Mouse (Mus musculus) kidney, embryonic 16.5 days (tissue): ENCODE measurements around the gene Nudt16l1. TPM values are rescaled to one million over a fixed set of nuclear protein-coding genes. Genes with fewer than 3 reads are reported as not detected.

ENCODE experiments used
- ATAC-seq: fragments of 200-750 bp; cut with Nextera tagmentation; 2 replicates; pipeline ENCODE4 v1.8.0; 2017; ENCODE audit warnings: moderate TSS enrichment; ENCODE audit not compliant: low FRiP score, low TSS enrichment
- H3K27ac ChIP-seq: fragments of 300-500 bp; sonication (generic); 2 replicates; pipeline ENCODE4 v1.5.1; 2014; ENCODE audit warnings: low read length
- H3K27me3 ChIP-seq: fragments of 300-500 bp; sonication (generic); 2 replicates; pipeline ENCODE4 v1.6.1; 2014; ENCODE audit warnings: low read length, control low read depth, mixed read lengths; ENCODE audit not compliant: insufficient read depth
- H3K36me3 ChIP-seq: fragments of 300-500 bp; sonication (generic); 2 replicates; pipeline ENCODE4 v1.6.1; 2014; ENCODE audit warnings: low read length, control low read depth, mixed read lengths; ENCODE audit not compliant: insufficient read depth
- H3K4me1 ChIP-seq: fragments of 300-500 bp; sonication (generic); 2 replicates; pipeline ENCODE4 v1.6.1; 2014; ENCODE audit warnings: low read length, control low read depth, mixed read lengths; ENCODE audit not compliant: insufficient read depth
- H3K4me2 ChIP-seq: fragments of 300-500 bp; sonication (generic); replicated peaks from 2 replicates; pipeline ENCODE4 v1.6.1; 2014; ENCODE audit warnings: low read depth, low read length
- H3K4me3 ChIP-seq: fragments of 300-500 bp; sonication (generic); 2 replicates; pipeline ENCODE4 v1.5.1; 2014; ENCODE audit warnings: mild to moderate bottlenecking, low read length
- H3K9ac ChIP-seq: fragments of 300-500 bp; sonication (generic); replicated peaks from 2 replicates; pipeline ENCODE4 v1.6.1; 2014; ENCODE audit warnings: low read length
- H3K9me3 ChIP-seq: fragments of 300-500 bp; sonication (generic); 2 replicates; pipeline ENCODE4 v1.6.1; 2016; ENCODE audit warnings: low read length, control low read depth
- WGBS: fragments of 180-500 bp; shearing (Covaris S2); extraction: QIAGEN DNeasy Blood & Tissue Kit; methylation state at CpG from one replicate; pipeline ENCODE4 v1.1.7; 2014; 5-methylcytosine and 5-hydroxymethylcytosine counted together
- polyA plus RNA-seq: library from polyadenylated mRNA; unstranded; fragments of >200 nt; fragmentation: Nextera tagmentation; extraction: Ambion mirVana; gene quantifications from 2 replicates; pipeline ENCODE4 v1.2.1, GENCODE M21; 2015

The Nudt16l1 gene
- polyA plus RNA-seq, 1 experiment from 2014 or later: 187 TPM

DNA sequence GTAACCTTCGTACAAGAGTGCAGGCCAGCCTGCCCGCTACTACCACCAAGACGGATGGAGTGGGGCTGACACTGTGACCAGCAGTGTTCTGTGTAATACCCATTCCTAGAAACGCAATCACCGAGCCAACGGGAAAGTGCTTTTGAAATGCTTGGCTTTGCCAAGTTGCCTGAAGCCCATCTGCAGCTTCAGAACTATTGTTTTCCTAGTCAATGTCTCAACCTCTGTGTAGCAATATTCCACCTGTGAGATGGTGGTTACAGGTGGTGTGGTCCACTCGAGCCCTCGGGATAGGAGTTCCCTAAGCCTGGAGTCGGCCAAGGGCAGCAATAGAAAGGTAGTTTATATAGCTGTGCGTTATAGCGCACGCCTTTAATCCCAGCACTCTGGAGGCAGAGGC is 46.2 kb downstream of the Nudt16l1 start:
- Histone ChIP-seq H3K4me2 (no peak overlapping the region), H3K4me3 (no peak overlapping the region), H3K9ac (no peak overlapping the region), H3K27me3 (no peaks in the 10 kb centered on the region), H3K36me3 (no peaks in the 10 kb centered on the region), H3K9me3 (no peaks in the 10 kb centered on the region), H3K4me1 (no peaks in the 10 kb centered on the region), H3K27ac (no peak overlapping the region)
- no peak for ATAC-seq
- 90% methylated on average over 12 of the region's 12 CpGs for WGBS

Other genes starting within 250 kb of the Nudt16l1 start
- gene Nmral1, start 219.4 kb upstream of the Nudt16l1 start, polyA plus RNA-seq: 96.7 and 100 TPM in 2 replicates
- gene Hmox2, start 212.4 kb upstream of the Nudt16l1 start, polyA plus RNA-seq: 117 and 120 TPM in 2 replicates
- 113 and 123 TPM in 2 replicates for gene Cdip1, start 148.5 kb upstream of the Nudt16l1 start, polyA plus RNA-seq
- 0.30 and 0.85 TPM in 2 replicates for gene 4930562C15Rik, start 103.3 kb upstream of the Nudt16l1 start, polyA plus RNA-seq
- gene Ubald1, start 58.4 kb upstream of the Nudt16l1 start, polyA plus RNA-seq: 36.2 and 40.4 TPM in 2 replicates
- gene Mgrn1, start 52.5 kb upstream of the Nudt16l1 start, polyA plus RNA-seq: 113 and 117 TPM in 2 replicates
- 76.8 and 81.3 TPM in 2 replicates for gene Anks3, start 25.4 kb downstream of the Nudt16l1 start, polyA plus RNA-seq
- gene Sept12, start 59.1 kb downstream of the Nudt16l1 start, polyA plus RNA-seq: 0.06 TPM in 1 of 2 replicates, not detected in the other
- 12.5 and 15.0 TPM in 2 replicates for gene Smim22, start 68.5 kb downstream of the Nudt16l1 start, polyA plus RNA-seq
- gene Rogdi, start 74.8 kb downstream of the Nudt16l1 start, polyA plus RNA-seq: 117 and 123 TPM in 2 replicates
- gene Glyr1, start 111.1 kb downstream of the Nudt16l1 start, polyA plus RNA-seq: 172 and 176 TPM in 2 replicates
- gene Ubn1, start 111.3 kb downstream of the Nudt16l1 start, polyA plus RNA-seq: 17.4 and 20.2 TPM in 2 replicates
- gene Ppl, start 193.7 kb downstream of the Nudt16l1 start, polyA plus RNA-seq: 3.2 and 3.4 TPM in 2 replicates
- gene Sec14l5, start 208.3 kb downstream of the Nudt16l1 start, polyA plus RNA-seq: 0.06 and 0.09 TPM in 2 replicates